Mouse (Mus musculus): Measurements from ENCODE around the gene Dync1li2. TPM values are rescaled to one million over a fixed set of nuclear protein-coding genes. Genes with fewer than 3 reads are reported as not detected.

Dync1li2 gene
- polyA plus RNA-seq, 2 experiments, result 8.2 to 9.4 TPM

DNA sequence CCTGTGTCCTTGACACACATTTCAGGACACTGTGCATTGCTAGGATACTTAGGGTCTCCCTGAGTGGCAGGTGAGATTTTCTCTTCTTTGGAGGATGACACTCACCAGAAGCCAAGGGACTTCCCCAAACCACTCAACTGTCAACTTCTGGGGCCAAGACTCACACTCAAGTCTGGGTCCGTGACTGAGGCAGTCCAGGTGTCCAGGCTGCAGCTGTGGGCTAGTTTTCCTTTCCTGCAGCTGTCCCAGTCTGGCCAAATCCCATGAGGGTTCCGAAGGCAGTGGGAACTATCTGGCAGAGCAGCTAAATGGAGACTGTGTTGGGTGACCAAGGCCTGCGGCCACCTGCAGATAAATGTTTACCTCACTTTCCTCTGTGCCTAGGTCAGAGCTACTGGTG, 30.9 kb downstream of the Dync1li2 start:
- 62% methylated on average over 3 of the region's 3 CpGs for WGBS (ENCODE audit: insufficient replicate concordance)
- Histone ChIP-seq H3K27me3 (ENCODE audit: control insufficient read depth, insufficient read depth, low read length) (no peaks in the 10 kb centered on the region), H3K36me3 (replicated peaks; ENCODE audit: control insufficient read depth, insufficient read depth, low read depth) (no peaks in the 10 kb centered on the region), H3K4me3 (ENCODE audit: insufficient read depth in 1 of 2, low read depth in 2 of 2, low read length in 2 of 2) (no peak overlapping the region), H3K4me2 (ENCODE audit: low read depth) (no peak overlapping the region), H3K4me1 (replicated peaks; ENCODE audit: control insufficient read depth in 2 of 2, insufficient read depth in 2 of 2, low read length in 1 of 2) (0 out of 4 replicates have a peak, but pooled peaks cover 0 to 2% of the 10 kb centered on the region in 2 experiments), H3K9ac (replicated peaks) (no peak overlapping the region), H3K9me3 (ENCODE audit: control insufficient read depth, low read length) (no peaks in the 10 kb centered on the region), H3K27ac (no peak overlapping the region)
- TF ChIP-seq CTCF (IDR thresholded peaks at IDR 0.05; ENCODE audit: low read depth) (no peak), EP300 (IDR thresholded peaks at IDR 0.05; ENCODE audit: low read depth) (no peak)
- ATAC-seq (ENCODE audit: insufficient read depth) (no peak), DNase-seq (ENCODE audit: low read depth in 3 of 3, low spot score in 3 of 3) (no peak)

GRCm38 (mm10) chr8:104411468-104411867, 31.4 kb downstream of the Dync1li2 start:
- WGBS (ENCODE audit: insufficient replicate concordance), result 64% methylated on average over 3 of the region's 3 CpGs
- H3K9ac ChIP-seq (replicated peaks), result no peak overlapping the region
- TF ChIP-seq CTCF (IDR thresholded peaks at IDR 0.05; ENCODE audit: low read depth) (no peak), EP300 (IDR thresholded peaks at IDR 0.05; ENCODE audit: low read depth) (no peak)
- H3K9me3 ChIP-seq (ENCODE audit: control insufficient read depth, low read length), result no peaks in the 10 kb centered on the region
- no peak overlapping the region for H3K4me2 ChIP-seq (ENCODE audit: low read depth)
- ATAC-seq (ENCODE audit: insufficient read depth), result no peak
- 0 out of 4 replicates have a peak, but pooled peaks cover 0 to 2% of the 10 kb centered on the region in 2 experiments for H3K4me1 ChIP-seq (replicated peaks; ENCODE audit: control insufficient read depth in 2 of 2, insufficient read depth in 2 of 2, low read length in 1 of 2)
- H3K4me3 ChIP-seq (ENCODE audit: insufficient read depth in 1 of 2, low read depth in 2 of 2, low read length in 2 of 2), result no peak overlapping the region
- no peaks in the 10 kb centered on the region for H3K27me3 ChIP-seq (ENCODE audit: control insufficient read depth, insufficient read depth, low read length)
- no peaks in the 10 kb centered on the region for H3K36me3 ChIP-seq (replicated peaks; ENCODE audit: control insufficient read depth, insufficient read depth, low read depth)
- no peak overlapping the region for H3K27ac ChIP-seq
- no peak for DNase-seq (ENCODE audit: low read depth in 3 of 3, low spot score in 3 of 3)

DNA sequence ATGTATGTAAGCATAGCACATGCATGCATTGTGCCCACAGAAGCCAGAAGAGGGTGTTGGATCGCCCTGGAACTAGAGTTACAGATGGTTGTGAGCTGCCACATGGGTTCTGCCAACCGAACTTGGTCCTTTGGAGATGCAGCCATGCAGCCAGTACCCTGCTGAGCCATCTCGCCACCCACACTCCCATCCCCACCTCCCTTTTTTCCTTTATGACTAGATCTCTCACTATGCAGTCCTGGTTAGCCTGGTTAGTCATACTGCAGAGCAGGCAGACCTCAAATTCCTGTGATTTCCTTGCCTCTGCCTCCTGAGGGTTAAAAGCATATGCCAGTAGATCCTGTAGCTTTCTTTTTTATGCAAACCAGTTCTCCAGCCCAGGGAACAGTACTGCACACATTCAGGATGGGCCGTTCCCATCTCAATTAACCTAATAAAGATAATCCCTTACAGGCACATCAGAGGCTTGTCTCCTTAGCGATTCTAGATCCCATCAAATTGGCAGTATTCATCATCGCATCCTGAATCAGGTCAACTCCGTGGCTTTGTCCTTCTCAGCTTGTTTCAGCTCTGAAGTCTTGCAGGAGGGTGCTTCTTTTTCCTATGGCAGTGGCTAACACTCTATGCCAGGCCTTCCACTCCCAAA, 32.1 kb downstream of the Dync1li2 start:
- ATAC-seq (ENCODE audit: insufficient read depth) (no peak), DNase-seq (ENCODE audit: low read depth in 3 of 3, low spot score in 3 of 3) (no peak)
- Histone ChIP-seq H3K27ac (no peak overlapping the region), H3K27me3 (ENCODE audit: control insufficient read depth, insufficient read depth, low read length) (no peaks in the 10 kb centered on the region), H3K4me1 (replicated peaks; ENCODE audit: control insufficient read depth in 2 of 2, insufficient read depth in 2 of 2, low read length in 1 of 2) (0 out of 4 replicates have a peak, but pooled peaks cover 0 to 2% of the 10 kb centered on the region in 2 experiments), H3K9ac (replicated peaks) (no peak overlapping the region), H3K36me3 (replicated peaks; ENCODE audit: control insufficient read depth, insufficient read depth, low read depth) (no peaks in the 10 kb centered on the region), H3K9me3 (ENCODE audit: control insufficient read depth, low read length) (no peaks in the 10 kb centered on the region), H3K4me3 (ENCODE audit: insufficient read depth in 1 of 2, low read depth in 2 of 2, low read length in 2 of 2) (no peak overlapping the region), H3K4me2 (ENCODE audit: low read depth) (no peak overlapping the region)
- 55% methylated on average over 7 of the region's 7 CpGs for WGBS (ENCODE audit: insufficient replicate concordance)
- no peak for TF ChIP-seq EP300 (IDR thresholded peaks at IDR 0.05; ENCODE audit: low read depth)
- TF ChIP-seq CTCF (IDR thresholded peaks at IDR 0.05; ENCODE audit: low read depth), result no peak

GRCm38 (mm10) chr8:104408328-104409110, 34.3 kb downstream of the Dync1li2 start:
- Histone ChIP-seq H3K9me3 (ENCODE audit: control insufficient read depth, low read length) (no peaks in the 10 kb centered on the region), H3K36me3 (replicated peaks; ENCODE audit: control insufficient read depth, insufficient read depth, low read depth) (no peaks in the 10 kb centered on the region), H3K27ac (no peak overlapping the region), H3K4me3 (ENCODE audit: insufficient read depth in 1 of 2, low read depth in 2 of 2, low read length in 2 of 2) (no peak overlapping the region), H3K27me3 (ENCODE audit: control insufficient read depth, insufficient read depth, low read length) (no peaks in the 10 kb centered on the region), H3K9ac (replicated peaks) (no peak overlapping the region), H3K4me1 (replicated peaks; ENCODE audit: control insufficient read depth in 2 of 2, insufficient read depth in 2 of 2, low read length in 1 of 2) (no peaks in the 10 kb centered on the region), H3K4me2 (ENCODE audit: low read depth) (no peak overlapping the region)
- ATAC-seq (ENCODE audit: insufficient read depth), result no peak
- TF ChIP-seq CTCF (IDR thresholded peaks at IDR 0.05; ENCODE audit: low read depth), result no peak
- no peak for TF ChIP-seq EP300 (IDR thresholded peaks at IDR 0.05; ENCODE audit: low read depth)
- DNase-seq (ENCODE audit: low read depth in 3 of 3, low spot score in 3 of 3), result no peak
- WGBS (ENCODE audit: insufficient replicate concordance), result 62% methylated on average over 7 of the region's 7 CpGs
